1 mouse cellular context compared by ENCODE assay signal in the genomic region with DNA sequence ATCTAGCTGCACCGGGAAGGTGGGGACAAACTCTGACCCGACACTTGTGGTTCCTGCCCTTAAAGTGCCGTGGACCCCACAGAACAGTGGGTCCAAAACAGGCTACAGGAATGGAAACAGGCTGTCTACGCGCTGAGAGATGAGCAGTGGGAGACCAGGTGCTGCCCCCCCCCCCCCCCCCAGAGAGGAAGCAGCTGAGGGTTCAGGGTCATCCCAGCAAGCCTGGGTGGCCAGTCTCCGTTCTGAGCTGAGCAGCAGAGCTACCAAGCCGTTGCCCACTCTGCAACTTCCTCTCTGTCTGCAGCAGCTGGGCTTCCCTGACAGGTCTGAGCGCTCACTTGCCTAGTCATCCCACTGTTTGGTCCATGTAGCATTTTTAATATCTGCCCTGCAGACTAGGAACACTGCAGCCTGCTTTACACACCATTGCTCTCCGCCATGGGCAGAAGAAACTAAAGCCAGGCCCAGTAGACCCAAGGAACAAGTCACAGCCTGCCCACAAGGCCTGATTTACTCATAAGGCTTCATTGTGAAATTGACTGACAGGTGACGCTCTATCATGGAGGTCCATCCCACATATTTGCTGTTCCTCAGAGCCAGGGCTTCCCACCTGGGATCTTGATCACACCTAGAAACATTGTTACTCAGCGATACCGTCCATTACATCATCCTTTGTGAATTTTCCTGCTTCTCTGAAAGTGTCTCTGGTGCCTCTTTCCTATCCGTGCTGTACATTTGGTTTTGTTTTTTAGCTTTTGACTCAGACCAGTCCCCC.
TF ChIP-seq lines count a peak whose summit lies in the region.

No protein-coding gene starts in this region.

TF ChIP-seq in MEL, 35 proteins besides CTCF, POLR2A, EP300 and RAD21 (continued from another document):
- no peak for TF ChIP-seq MAX (IDR thresholded peaks at IDR 0.05; ENCODE audit: low read length)
- no peak for TF ChIP-seq MYC (IDR thresholded peaks at IDR 0.05; ENCODE audit: low read depth, low read length)
- TF ChIP-seq ZKSCAN1 (IDR thresholded peaks at IDR 0.05; ENCODE audit: low read depth, low read length), result no peak
- TF ChIP-seq HCFC1 (IDR thresholded peaks at IDR 0.05; ENCODE audit: low read depth, low read length), result no peak
- no peak for TF ChIP-seq ELF1 (IDR thresholded peaks at IDR 0.05; ENCODE audit: low read depth, low read length)
- TF ChIP-seq POLR2AphosphoS2 (IDR thresholded peaks at IDR 0.05; ENCODE audit: low read length), result no peak
- TF ChIP-seq NRF1 (IDR thresholded peaks at IDR 0.05; ENCODE audit: insufficient read depth, low read depth, low read length, poor library complexity, severe bottlenecking), result no peak
- no peak for TF ChIP-seq MAFK (IDR thresholded peaks at IDR 0.05; ENCODE audit: borderline replicate concordance, low read depth, low read length)
- no peak for TF ChIP-seq UBTF (IDR thresholded peaks at IDR 0.05; ENCODE audit: borderline replicate concordance, insufficient read depth, low read depth, low read length)
- no peak for TF ChIP-seq RCOR1 (IDR thresholded peaks at IDR 0.05; ENCODE audit: low read depth, low read length)
- no peak for TF ChIP-seq MXI1 (IDR thresholded peaks at IDR 0.05; ENCODE audit: low read depth, low read length)
- TF ChIP-seq POLR2AphosphoS5 (IDR thresholded peaks at IDR 0.05; ENCODE audit: borderline replicate concordance, low read depth, low read length), result no peak
- no peak for TF ChIP-seq BHLHE40 (IDR thresholded peaks at IDR 0.05; ENCODE audit: borderline replicate concordance, low read depth, low read length)
- no peak for TF ChIP-seq MEF2A (IDR thresholded peaks at IDR 0.05; ENCODE audit: extremely low read depth, insufficient replicate concordance, low read depth, low read length, poor library complexity, severe bottlenecking)
TF ChIP-seq in MEL: peak in this region for 0.
